Mouse (Mus musculus) heart, adult 11 months (tissue): ENCODE results near the gene Cts6.
"Not testable (repeated sequence)": the region's sequence is repeated elsewhere in the genome, so short reads cannot be mapped to it uniquely, and the experiment has no call there.

Source experiments
- DNase-seq: peaks from one replicate; pipeline ENCODE4 v3.0.0; 2022

The Cts6 gene

GRCm38 (mm10) chr13:61203310-61203709, at the start of gene Cts6:
Cts6 (minus strand) TSS chr13:61203410.
- no peak for DNase-seq

DNA sequence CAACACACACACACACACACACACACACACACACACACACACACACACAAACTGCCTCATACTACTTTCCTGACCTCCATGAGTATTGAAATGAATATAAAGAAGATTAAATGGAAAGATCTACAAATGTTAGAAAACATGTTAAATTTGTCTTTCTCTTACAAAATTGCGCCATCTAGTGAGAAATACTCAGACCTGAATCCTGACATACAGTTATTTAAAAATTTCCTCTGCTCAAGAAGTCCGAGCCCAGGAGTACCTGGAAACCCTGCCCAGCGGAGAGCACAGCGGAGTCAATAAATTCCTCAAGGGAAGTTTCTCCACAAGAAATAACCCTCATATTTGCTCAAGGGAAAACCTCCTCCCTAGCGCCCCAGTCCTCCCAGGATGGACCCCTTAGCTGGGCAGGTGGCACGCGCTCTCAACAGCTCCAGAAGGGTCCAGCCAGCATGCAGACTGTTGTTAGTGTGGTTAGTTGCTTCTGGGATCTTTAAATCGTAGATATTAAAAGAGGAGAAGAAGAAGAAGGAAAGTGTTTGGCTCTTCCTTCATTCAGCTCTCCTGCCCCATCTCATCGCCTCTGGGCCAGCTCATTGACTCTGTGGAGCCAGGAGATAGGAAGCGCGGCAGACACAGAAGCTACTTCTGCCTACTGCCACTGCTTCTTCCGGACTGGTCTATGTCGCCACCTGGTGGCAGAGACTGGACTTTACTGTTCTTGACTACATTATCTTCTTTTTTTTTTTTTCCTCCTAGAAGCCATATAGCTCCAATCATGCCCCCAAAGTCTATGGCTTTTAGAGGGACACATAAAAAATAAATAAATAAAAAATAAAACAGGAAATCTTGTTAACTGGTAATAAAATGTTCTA, 38.1 kb upstream of the Cts6 start:
- DNase-seq = peak; percentile 90

GRCm38 (mm10) chr13:61185151-61185933, 17.9 kb downstream of the Cts6 start:
- not testable (repeated sequence) for DNase-seq

DNA sequence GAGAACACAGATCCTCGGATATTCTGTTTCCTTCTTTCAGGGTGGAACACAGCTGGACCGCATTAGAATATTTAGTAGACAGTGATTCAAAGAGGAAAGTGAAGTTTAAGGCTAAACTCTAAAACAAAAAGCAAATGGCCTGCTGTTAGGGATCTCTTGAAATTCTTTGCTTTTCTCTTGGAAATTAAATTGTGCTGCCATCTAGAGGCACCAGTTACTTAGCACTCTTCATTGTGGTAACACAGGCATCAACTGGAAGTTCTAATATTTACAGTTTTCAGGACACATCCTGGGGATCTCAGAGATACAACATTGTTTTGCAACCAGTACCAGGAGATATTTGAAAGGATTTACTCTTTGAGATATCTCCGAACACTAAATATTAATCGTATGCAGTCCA, 38.6 kb downstream of the Cts6 start:
- no peak for DNase-seq

DNA sequence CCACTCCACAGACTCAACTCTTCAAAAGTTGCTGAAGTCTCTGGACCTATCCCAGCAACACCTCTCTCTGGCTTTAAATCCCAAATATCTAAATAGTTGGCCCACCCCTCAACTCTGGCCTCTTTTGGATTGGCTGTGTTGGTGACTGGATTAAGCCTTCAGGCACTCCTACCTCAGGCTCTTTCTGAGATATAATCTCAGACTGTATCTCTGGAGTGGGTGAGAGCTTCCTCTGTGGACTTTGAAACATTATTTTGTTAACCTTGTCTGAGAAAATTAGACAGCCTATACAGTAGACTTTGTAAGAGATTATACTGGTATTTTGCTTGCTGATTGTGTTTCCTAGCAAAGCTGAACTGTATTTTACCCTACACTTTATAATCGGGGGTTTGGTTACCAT, 39.1 kb downstream of the Cts6 start, which contains the start of gene Ctsr:
Ctsr (minus strand) TSS at position 101 of the 400 bp plus-strand sequence.
- peak; percentile 37 for DNase-seq
